Mouse (Mus musculus) mesoderm, embryonic 11.5 days (tissue): Measurements from ENCODE around the gene Tnik.

Experiments used
- DNase-seq: peaks from one replicate; pipeline ENCODE4 v3.0.0-alpha.2; 2012; ENCODE audit warnings: low read depth, low spot score

The Tnik gene

DNA sequence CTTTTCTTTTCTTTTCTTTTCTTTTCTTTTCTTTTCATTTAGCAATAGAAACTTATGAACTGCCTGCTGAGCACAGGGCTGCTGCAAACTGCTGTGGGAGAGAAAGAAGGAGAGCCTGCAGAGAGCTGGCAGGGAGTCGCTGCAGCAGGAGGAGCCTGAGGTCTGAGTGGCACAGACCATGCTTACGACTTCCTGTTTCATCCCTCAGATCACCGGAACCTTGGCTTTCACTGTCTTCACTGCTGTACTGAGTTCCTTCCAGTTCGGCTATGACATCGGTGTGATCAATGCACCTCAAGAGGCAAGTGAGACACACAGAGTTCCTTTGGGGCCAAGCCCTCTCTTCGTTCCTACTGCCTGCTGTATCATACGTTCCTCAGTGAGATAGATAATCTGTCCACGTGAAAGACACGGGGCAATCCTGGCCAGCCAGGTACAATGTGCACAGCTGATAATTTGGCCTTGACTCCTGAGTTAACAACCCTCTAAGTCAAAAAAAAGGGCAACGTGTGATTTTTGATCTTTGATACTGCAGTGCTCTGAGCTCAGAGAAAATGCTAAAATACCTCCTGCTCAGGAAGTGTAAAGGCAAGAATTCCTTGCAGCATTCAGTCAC lies 442.6 kb downstream of the Tnik start:
- no peak for DNase-seq

DNA sequence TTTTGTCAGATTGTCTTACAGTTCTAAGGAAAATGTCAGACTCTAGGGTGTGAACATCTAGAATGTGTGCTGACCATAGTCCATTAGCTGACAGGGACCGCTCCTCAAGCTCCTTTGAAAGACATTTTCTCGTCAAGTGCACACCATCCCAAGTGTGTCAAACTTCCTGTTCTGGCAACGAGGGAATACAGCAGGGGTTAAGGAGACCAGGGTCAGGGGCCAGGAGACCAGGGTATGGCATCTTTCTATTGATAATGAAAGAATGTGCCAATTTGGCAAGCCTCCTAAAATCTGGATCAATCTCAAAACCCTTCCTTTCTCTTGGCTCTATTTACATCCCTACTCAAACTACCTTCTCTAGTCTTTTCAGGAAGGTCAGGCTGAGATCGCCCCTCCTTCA lies 443.7 kb downstream of the Tnik start:
- no peak for DNase-seq

GRCm38 (mm10) chr3:28709740-28710139 lies 446.7 kb downstream of the Tnik start:
- peak; percentile 12 for DNase-seq

- no peak for DNase-seq
Measured at GRCm38 (mm10) chr3:28713913-28714698, 451.1 kb downstream of the Tnik start.

DNA sequence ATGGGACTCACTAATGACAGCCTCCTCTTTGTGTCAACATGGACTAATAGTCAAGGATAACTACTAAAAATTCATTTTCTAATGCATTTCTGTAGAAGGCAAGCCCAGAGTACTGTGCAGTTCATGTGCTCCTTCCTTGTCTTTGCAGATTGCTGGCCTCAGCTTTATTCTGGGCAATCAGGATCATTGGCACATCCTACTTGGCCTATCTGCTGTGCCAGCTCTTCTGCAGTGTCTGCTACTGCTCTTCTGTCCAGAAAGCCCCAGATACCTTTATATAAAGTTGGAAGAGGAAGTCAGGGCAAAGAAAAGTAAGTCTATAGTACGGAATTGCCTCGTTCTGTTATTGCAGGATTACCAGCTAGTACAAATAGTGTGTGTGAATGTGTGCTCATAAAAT lies 455.5 kb downstream of the Tnik start:
- no peak for DNase-seq

GRCm38 (mm10) chr3:28721218-28721617 lies 458.2 kb downstream of the Tnik start:
- no peak for DNase-seq

DNA sequence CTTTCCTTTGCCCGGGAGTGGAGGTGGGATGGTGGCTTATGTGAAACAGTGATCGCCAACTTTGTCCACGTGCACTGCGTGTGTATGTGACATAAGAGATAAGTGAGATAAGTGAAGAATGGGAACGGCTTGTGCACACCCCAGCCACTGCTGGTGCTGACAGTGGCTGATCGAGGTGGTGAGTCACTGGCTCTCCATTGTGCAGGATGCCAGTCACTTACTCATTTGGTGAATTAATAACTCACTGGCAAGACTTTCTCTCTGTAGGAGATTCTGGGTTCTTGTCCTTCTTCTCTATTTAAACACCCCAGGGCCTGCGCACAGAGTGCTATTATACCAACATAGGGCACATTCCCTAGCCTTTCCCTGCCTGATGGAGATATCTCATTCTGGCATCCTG lies 458.8 kb downstream of the Tnik start:
- DNase-seq: no peak

DNA sequence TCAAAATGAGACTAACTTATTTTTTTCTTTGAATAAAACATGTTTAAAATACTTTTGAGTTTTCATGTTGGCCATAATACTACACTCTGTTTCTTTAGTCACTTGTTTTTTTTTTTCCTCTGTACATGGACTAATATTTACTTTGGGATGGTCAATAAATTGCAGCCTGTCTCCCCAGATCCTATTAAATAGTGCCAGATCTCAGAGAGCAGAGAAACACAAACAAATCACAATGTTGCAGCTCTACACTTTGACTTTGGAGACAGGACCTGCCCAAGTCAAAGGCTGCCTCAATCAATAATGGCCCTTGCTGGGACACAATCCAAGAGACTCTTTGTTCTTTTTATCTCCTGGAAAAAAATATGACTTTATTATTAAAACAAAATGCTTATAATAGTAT lies 459.5 kb downstream of the Tnik start:
- DNase-seq: no peak

DNA sequence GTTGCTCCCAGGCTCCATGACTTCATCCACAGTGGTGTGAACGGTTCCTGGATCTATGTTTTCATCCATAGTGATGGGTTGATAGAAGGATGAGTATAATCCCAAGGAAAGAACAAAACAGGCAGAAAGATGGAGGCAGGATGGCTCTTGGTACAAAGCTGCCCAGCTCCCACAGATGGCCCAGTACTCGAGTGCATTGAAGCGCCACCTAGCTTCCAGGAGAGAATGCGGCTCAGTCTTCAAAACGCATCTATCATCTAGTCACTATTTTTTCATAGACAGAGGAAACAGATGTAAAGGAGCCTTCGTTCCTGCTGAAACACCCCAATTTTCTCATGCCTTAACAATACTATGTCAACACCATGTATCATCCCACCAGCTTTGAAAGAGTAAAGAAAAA lies 460.5 kb downstream of the Tnik start:
- no peak for DNase-seq

DNA sequence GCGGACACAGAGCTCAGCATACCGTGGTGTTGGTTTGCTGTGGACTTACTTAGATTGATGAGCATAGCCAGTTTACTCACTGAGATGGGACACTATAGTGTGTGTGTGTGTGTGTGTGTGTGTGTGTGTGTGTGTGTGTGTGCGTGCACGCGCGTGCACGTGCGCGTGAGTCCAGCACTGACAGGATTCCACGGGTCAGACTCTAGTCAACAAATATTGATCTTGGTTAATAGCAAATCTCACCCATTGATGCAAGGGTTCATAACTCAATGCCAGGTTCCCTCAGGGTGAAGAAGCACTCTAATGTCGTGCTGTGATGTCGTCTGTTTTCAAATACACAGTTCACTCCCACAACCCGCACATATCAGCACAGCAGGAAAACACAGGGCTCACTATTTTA lies 462.2 kb downstream of the Tnik start:
- DNase-seq: no peak
